Mouse (Mus musculus) heart, embryonic 16.5 days (tissue): ENCODE measurements at regions not wholly inside any gene's neighbourhood (a gene's known extent, or its start where the extent isn't known, plus 50 kb on each side); places are given as distances from the start of the nearest gene placed in this dataset.
"Not testable (repeated sequence)": the region's sequence is repeated elsewhere in the genome, so short reads cannot be mapped to it uniquely, and the experiment has no call there.

Experiments
- ATAC-seq: fragments of 200-750 bp; cut with Nextera tagmentation; replicated peaks from 2 replicates; pipeline ENCODE4 v1.8.0; 2017; ENCODE audit warnings: moderate number of reproducible peaks; ENCODE audit not compliant: insufficient read depth, low FRiP score; ENCODE audit errors: extremely low read depth
- H3K27ac ChIP-seq: fragments of 300-500 bp; sonication (generic); 2 replicates; pipeline ENCODE4 v1.5.1; 2014; ENCODE audit warnings: mild to moderate bottlenecking, low read length, control low read depth, moderate library complexity
- H3K27me3 ChIP-seq: fragments of 300-500 bp; sonication (generic); 2 replicates; pipeline ENCODE4 v1.6.1; 2014; ENCODE audit warnings: low read length, mixed read lengths; ENCODE audit not compliant: control insufficient read depth, insufficient read depth
- H3K36me3 ChIP-seq: fragments of 300-500 bp; sonication (generic); 2 replicates; pipeline ENCODE4 v1.6.1; 2014; ENCODE audit not compliant: control insufficient read depth, insufficient read depth
- H3K4me1 ChIP-seq: fragments of 300-500 bp; sonication (generic); 2 replicates; pipeline ENCODE4 v1.6.1; 2014; ENCODE audit warnings: low read length, mixed read lengths; ENCODE audit not compliant: control insufficient read depth, insufficient read depth
- H3K4me2 ChIP-seq: fragments of 300-500 bp; sonication (generic); 2 replicates; pipeline ENCODE4 v1.6.1; 2014; ENCODE audit warnings: low read depth, mild to moderate bottlenecking, control low read depth, low read length
- H3K4me3 ChIP-seq: fragments of 300-500 bp; sonication (generic); 2 replicates; pipeline ENCODE4 v1.5.1; 2014; ENCODE audit warnings: mild to moderate bottlenecking, control low read depth, low read length
- H3K9ac ChIP-seq: fragments of 300-500 bp; sonication (generic); 2 replicates; pipeline ENCODE4 v1.6.1; 2014; ENCODE audit warnings: low read length, control low read depth
- H3K9me3 ChIP-seq: fragments of 300-500 bp; sonication (generic); replicated peaks from 2 replicates; pipeline ENCODE4 v1.6.1; 2016; ENCODE audit warnings: low read length; ENCODE audit not compliant: control insufficient read depth
- WGBS: fragments of 180-500 bp; shearing (Covaris S2); extraction: QIAGEN DNeasy Blood & Tissue Kit; methylation state at CpG from one replicate; pipeline ENCODE4 v1.1.7; 2014; 5-methylcytosine and 5-hydroxymethylcytosine counted together

DNA sequence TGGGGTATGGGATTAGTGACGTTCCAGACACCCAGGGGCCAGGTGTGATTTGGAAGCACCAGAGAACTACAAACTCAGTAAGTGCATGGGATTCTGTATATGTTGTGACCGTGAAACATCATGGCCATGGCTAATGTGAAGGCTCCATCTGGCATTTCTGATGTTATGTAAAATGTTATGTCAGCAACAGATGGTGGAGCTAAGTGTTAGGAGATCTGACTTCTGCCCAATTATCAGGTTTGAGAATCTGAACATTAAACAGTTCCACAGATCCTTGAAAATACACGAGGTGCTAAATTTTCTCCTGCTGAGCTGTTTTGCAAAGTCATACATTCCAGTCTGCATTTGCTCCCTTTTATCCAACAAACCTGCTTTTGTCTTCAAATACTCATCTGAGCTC, 223.6 kb upstream of the Egfl6 start:
- 71% methylated on average over 3 of the region's 3 CpGs for WGBS
- no peak overlapping the region for H3K9ac ChIP-seq
- no peak for ATAC-seq
- H3K27me3 ChIP-seq: no peaks in the 10 kb centered on the region
- no peak overlapping the region for H3K4me3 ChIP-seq
- no peak overlapping the region for H3K27ac ChIP-seq
- no peaks in the 10 kb centered on the region for H3K9me3 ChIP-seq
- H3K4me1 ChIP-seq: no peaks in the 10 kb centered on the region
- H3K36me3 ChIP-seq: no peaks in the 10 kb centered on the region
- no peak overlapping the region for H3K4me2 ChIP-seq

DNA sequence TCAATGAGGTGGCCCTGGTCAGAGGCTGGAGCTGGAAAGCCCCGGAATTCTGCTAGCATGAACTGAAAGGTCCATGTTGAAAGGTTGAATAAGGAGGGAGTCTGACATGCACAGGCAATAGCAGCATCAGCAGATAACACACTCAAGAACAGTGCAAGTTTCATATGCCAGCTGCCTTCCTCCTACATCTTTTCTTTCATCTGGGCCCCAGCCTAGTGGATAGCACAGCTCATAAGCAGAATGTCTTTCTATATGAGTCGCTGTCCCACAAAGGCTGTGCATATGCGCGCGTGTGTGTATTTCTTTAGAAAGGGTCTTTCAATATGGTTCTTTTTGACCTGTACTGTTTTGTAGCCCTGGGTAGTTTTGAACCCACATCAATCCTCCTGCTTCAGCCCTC, 222.7 kb upstream of the Egfl6 start:
- no peak overlapping the region for H3K4me2 ChIP-seq
- H3K27ac ChIP-seq: no peak overlapping the region
- H3K9me3 ChIP-seq: no peaks in the 10 kb centered on the region
- H3K4me1 ChIP-seq: no peaks in the 10 kb centered on the region
- no peak overlapping the region for H3K9ac ChIP-seq
- no peaks in the 10 kb centered on the region for H3K27me3 ChIP-seq
- WGBS: 73% methylated on average over 5 of the region's 5 CpGs
- no peak for ATAC-seq
- no peaks in the 10 kb centered on the region for H3K36me3 ChIP-seq
- no peak overlapping the region for H3K4me3 ChIP-seq

DNA sequence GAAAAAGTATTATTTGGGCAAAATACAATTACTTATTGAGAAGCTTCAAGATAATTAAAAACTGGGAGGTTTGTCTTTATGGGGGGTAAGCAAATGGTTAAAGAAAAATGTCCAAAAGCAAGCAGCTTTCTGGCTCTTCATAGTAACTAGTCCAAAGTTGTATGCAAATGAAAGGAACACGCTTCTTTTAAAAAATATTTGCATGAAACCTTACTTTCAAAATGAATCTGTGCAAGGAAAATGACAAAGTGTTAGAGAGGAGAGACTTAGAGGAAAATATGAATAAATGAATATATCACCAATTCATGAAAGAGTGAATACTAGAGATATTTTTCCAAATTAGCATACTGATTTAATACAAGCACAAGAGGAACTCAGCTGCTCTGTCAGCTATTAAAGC, 220.4 kb upstream of the Egfl6 start:
- no peak for ATAC-seq
- Histone ChIP-seq H3K27me3 (no peaks in the 10 kb centered on the region), H3K36me3 (no peaks in the 10 kb centered on the region), H3K4me1 (no peaks in the 10 kb centered on the region), H3K4me3 (no peak overlapping the region), H3K4me2 (no peak overlapping the region), H3K9me3 (no peaks in the 10 kb centered on the region), H3K27ac (no peak overlapping the region), H3K9ac (no peak overlapping the region)
- WGBS: 74% methylated on average over 1 of the region's 1 CpGs

DNA sequence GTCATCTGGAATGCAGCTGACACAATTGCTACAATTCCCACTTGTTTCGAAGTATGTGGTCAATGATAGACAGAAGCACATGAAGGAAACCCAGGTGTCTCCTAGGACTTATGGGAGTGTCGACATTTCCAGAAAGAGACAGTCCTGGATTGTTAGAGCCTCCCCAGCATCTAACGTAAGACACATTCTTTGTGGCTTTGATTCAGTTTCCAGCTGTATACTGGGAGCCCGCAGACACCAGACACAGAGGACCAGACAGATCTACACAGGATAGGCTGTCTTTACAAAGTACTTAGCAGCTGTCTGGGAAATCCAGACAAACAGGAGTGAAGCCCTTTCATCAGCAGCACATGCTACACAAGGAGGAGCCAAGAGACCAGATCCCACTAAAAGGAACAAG, 220.0 kb upstream of the Egfl6 start:
- no peaks in the 10 kb centered on the region for H3K4me1 ChIP-seq
- ATAC-seq: no peak
- no peak overlapping the region for H3K9ac ChIP-seq
- no peak overlapping the region for H3K27ac ChIP-seq
- H3K4me2 ChIP-seq: no peak overlapping the region
- no peaks in the 10 kb centered on the region for H3K27me3 ChIP-seq
- no peak overlapping the region for H3K4me3 ChIP-seq
- H3K9me3 ChIP-seq: no peaks in the 10 kb centered on the region
- no peaks in the 10 kb centered on the region for H3K36me3 ChIP-seq
- WGBS: 40% methylated on average over 4 of the region's 4 CpGs

DNA sequence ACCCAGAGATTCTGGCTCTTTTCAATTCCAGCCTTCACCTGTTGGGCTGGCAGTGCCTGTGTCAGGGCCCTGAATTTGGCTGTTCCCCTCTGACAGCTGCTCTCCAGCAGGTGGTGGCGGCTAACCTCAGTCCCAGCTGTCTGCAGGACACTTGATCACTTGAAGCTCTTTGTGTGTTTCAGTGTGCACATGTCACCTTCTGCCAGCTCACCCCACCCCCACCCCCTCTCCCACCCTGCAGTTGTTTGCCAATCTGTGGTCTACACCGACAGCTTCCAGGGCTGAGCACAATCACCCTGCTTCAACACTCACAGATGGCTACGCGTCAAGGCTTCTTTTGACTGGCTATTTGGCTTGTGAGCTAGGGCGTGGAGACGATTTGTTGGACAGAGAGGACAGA, 217.7 kb upstream of the Egfl6 start:
- H3K4me1 ChIP-seq: no peaks in the 10 kb centered on the region
- no peaks in the 10 kb centered on the region for H3K36me3 ChIP-seq
- no peak overlapping the region for H3K4me2 ChIP-seq
- H3K27me3 ChIP-seq: no peaks in the 10 kb centered on the region
- H3K4me3 ChIP-seq: no peak overlapping the region
- H3K9ac ChIP-seq: no peak overlapping the region
- 40% methylated on average over 6 of the region's 6 CpGs for WGBS
- H3K27ac ChIP-seq: peak overlapping the region; percentile 29; the same call in 1 of the 2 replicates
- no peaks in the 10 kb centered on the region for H3K9me3 ChIP-seq
- ATAC-seq: peak; percentile 76

DNA sequence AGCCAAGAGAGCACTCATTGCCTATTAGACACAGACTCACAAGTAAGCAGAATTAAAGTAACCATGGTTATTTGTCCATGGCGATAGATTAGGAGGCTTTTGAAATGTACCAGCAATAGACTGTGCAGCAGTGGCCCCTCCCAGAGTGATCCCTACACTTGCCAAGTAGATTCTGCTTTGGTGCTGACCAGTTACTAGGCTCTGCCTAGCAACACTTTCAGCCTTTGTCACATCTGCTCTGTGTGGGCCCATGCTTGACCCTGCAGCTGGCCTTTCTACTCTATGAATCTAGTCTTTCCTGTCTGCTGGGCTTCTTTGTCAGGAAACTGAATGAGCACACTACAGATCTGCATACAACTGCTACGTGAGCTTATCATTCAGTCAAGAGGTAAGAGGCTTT, 215.5 kb upstream of the Egfl6 start:
- no peak overlapping the region for H3K27ac ChIP-seq
- H3K9me3 ChIP-seq: no peaks in the 10 kb centered on the region
- H3K27me3 ChIP-seq: no peaks in the 10 kb centered on the region
- H3K4me3 ChIP-seq: no peak overlapping the region
- no peak overlapping the region for H3K4me2 ChIP-seq
- H3K36me3 ChIP-seq: no peaks in the 10 kb centered on the region
- WGBS: 78% methylated on average over 2 of the region's 2 CpGs
- no peak for ATAC-seq
- no peak overlapping the region for H3K9ac ChIP-seq
- H3K4me1 ChIP-seq: no peaks in the 10 kb centered on the region

DNA sequence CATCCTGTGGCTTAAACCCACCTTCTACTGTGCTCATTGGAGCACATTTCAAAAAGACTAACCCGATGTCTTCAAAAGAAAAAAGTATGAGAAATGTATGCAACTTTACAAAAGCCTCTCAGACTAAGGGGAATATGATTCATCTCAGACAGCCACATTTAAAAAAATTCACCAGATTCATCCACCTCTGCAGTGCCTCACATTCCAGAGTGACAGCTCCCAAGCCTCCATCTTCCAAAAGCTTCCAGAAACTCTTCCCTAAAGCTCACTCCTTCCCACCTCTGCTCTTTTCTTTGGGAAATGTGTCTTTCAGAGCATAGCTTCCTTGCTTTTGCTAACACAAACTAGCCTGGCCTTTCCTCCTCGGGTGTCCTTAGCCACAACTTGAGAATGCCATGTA, 210.1 kb upstream of the Egfl6 start:
- Histone ChIP-seq H3K36me3 (no peaks in the 10 kb centered on the region), H3K4me1 (no peaks in the 10 kb centered on the region), H3K9ac (no peak overlapping the region), H3K4me2 (no peak overlapping the region), H3K27ac (no peak overlapping the region), H3K27me3 (no peaks in the 10 kb centered on the region), H3K9me3 (no peaks in the 10 kb centered on the region), H3K4me3 (no peak overlapping the region)
- 66% methylated on average over 2 of the region's 2 CpGs for WGBS
- ATAC-seq: no peak

DNA sequence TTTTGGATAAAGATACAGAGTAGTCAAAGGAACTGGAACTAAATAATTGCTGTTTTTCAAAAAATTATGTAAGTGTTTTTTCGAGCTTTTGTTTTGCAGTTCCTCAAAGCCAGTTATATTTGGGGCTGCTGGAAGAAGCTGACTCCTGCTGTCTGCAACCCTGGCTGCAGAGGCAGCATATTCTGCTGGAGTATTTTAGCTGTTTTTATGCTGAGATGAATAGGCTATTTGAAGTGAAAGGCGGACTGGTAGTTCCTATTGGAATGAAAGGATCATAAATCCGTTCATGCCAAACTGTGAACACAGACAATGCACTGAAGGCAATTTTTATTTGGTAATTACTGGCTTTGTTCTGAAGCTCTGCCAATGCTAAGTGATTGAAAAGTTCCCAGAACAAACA, 203.5 kb upstream of the Egfl6 start:
- Histone ChIP-seq H3K4me3 (no peak overlapping the region), H3K27ac (no peak overlapping the region), H3K9me3 (no peaks in the 10 kb centered on the region), H3K9ac (no peak overlapping the region), H3K4me1 (no peaks in the 10 kb centered on the region), H3K27me3 (0 out of 2 replicates have a peak, but pooled peaks cover 2% of the 10 kb centered on the region), H3K36me3 (no peaks in the 10 kb centered on the region), H3K4me2 (no peak overlapping the region)
- WGBS: 78% methylated on average over 3 of the region's 3 CpGs
- ATAC-seq: no peak

DNA sequence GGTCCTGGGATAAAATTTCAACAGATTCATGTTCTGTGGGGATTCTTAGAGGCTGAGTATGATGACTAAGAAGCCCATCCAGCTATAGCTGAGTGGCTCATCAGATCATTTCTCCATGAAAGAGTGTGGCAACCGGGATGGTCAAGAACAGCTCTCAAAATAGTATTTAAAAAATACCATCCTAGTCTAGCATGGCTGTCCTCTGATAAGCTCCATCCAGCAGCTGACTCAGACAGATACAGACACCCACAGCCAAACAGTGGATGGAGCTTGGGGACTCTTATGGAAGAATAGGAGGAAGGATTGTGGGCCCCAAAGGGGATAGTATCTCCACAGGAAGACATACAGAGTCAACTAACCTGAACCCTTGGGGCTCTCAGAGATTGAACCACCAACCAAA, 201.6 kb upstream of the Egfl6 start:
- not testable (repeated sequence) for H3K9me3 ChIP-seq, H3K4me3 ChIP-seq, H3K9ac ChIP-seq, H3K27ac ChIP-seq, ATAC-seq, H3K36me3 ChIP-seq, H3K27me3 ChIP-seq, H3K4me2 ChIP-seq, H3K4me1 ChIP-seq
- 58% methylated on average over 1 of the region's 1 CpGs for WGBS

DNA sequence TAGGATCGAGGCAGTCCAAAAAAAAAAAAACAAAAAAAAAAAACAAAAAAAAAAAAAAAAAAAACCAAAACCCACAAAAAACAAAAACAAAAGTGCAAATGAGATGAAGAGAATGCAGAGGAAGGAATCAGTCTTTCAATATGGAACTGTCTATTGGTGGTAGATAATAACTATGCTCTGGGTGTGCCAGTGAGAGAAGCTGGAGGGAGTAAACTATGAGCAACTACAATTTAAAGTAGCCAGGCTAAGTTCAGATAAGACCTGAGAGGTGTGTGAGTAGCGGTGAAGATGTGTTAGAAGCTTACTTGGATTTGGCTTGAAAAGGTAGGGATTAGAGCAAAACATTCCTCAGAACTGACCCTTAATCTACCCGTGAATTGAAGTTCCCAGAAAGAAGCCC, 200.1 kb upstream of the Egfl6 start:
- WGBS: 69% methylated on average over 3 of the region's 3 CpGs
- no peak for ATAC-seq
- no peak overlapping the region for H3K4me2 ChIP-seq

More for the DNA sequence above, 200.1 kb upstream of the Egfl6 start:
- Histone ChIP-seq H3K27me3 (0 out of 2 replicates have a peak, but pooled peaks cover 2% of the 10 kb centered on the region), H3K4me1 (no peaks in the 10 kb centered on the region), H3K4me3 (no peak overlapping the region), H3K9me3 (no peaks in the 10 kb centered on the region), H3K36me3 (no peaks in the 10 kb centered on the region), H3K27ac (no peak overlapping the region), H3K9ac (no peak overlapping the region)
